Mouse (Mus musculus) megakaryocyte, embryonic 14.5 days (primary cell): Measurements from ENCODE around the gene Scube3.

ENCODE experiments used
- FLI1 ChIP-seq: IDR thresholded peaks from 2 replicates; pipeline ENCODE4 v1.6.1; 2012; ENCODE audit warnings: low read length, inconsistent platforms, mixed read lengths
- GATA1 ChIP-seq: IDR thresholded peaks from 3 replicates; pipeline ENCODE4 v1.6.1; 2012; ENCODE audit warnings: mixed read lengths, low read length, inconsistent platforms, borderline replicate concordance

- TF ChIP-seq GATA1 (no peak), FLI1 (no peak)
Observed at GRCm38 (mm10) chr17:28205443-28205842, 63.5 kb downstream of the Scube3 start.
